In genomic region chr17:67869731-67870601, GRCm38 (mm10) we compare ENCODE assay signal across 8 mouse cellular contexts.
DNase-seq lines count a peak whose midpoint lies in the region; ATAC-seq lines count a peak whose summit lies in the region.

No protein-coding gene starts in this region.

- no peaks in the 10 kb centered on the region for H3K4me1 ChIP-seq in heart, embryonic 11.5 days (ENCODE audit: control insufficient read depth, insufficient read depth, low read length)
- no peaks in the 10 kb centered on the region for H3K4me1 ChIP-seq in intestine, embryonic 15.5 days (replicated peaks)
- H3K4me1 ChIP-seq in midbrain, embryonic 13.5 days (replicated peaks): no peaks in the 10 kb centered on the region

- DNase-seq in heart, adult 18-20 months: peak; percentile 52 to 83
- peak; percentile 71 to 80 for DNase-seq in cerebellum, postnatal 4 days (ENCODE audit: low spot score in 2 of 2)
- peak; percentile 54 for DNase-seq in gastrocnemius, adult 18-20 months (ENCODE audit: low spot score)
- DNase-seq in left cerebral cortex, postnatal 10 days (ENCODE audit: extremely low spot score in 1 of 2, low spot score in 2 of 2): peak; percentile 62 to 81
- peak; percentile 38 for DNase-seq in telencephalon, adult 2 months (ENCODE audit: low read depth, low spot score)

- ATAC-seq in heart, embryonic 11.5 days (replicated peaks; ENCODE audit: insufficient number of reproducible peaks, low FRiP score, low TSS enrichment): no peak
- peak; percentile 53; the same call in 1 of the 2 replicates for ATAC-seq in intestine, embryonic 15.5 days
- ATAC-seq in midbrain, embryonic 13.5 days: peak; percentile 71

- no peak overlapping the region for H3K4me3 ChIP-seq in heart, embryonic 11.5 days (ENCODE audit: low read depth, low read length)
- no peak overlapping the region for H3K4me3 ChIP-seq in intestine, embryonic 15.5 days (replicated peaks)
- H3K4me3 ChIP-seq in midbrain, embryonic 13.5 days (replicated peaks): no peak overlapping the region

- H3K27ac ChIP-seq in heart, embryonic 11.5 days (ENCODE audit: low read depth, low read length): no peak overlapping the region
- no peak overlapping the region for H3K27ac ChIP-seq in intestine, embryonic 15.5 days
- no peak overlapping the region for H3K27ac ChIP-seq in midbrain, embryonic 13.5 days

- H3K9me3 ChIP-seq in heart, embryonic 11.5 days (replicated peaks; ENCODE audit: control insufficient read depth, low read length): no peaks in the 10 kb centered on the region
- no peaks in the 10 kb centered on the region for H3K9me3 ChIP-seq in intestine, embryonic 15.5 days
- no peaks in the 10 kb centered on the region; the same call in 1 of the 2 replicates for H3K9me3 ChIP-seq in midbrain, embryonic 13.5 days

- peaks cover 17% of the 10 kb centered on the region for H3K36me3 ChIP-seq in heart, embryonic 11.5 days (ENCODE audit: control insufficient read depth, insufficient read depth, low read length)
- 0 out of 2 replicates have a peak, but pooled peaks cover 6% of the 10 kb centered on the region for H3K36me3 ChIP-seq in intestine, embryonic 15.5 days
- H3K36me3 ChIP-seq in midbrain, embryonic 13.5 days: peaks cover 6% of the 10 kb centered on the region; the same call in 1 of the 2 replicates

- no peak overlapping the region for H3K9ac ChIP-seq in heart, embryonic 11.5 days (ENCODE audit: low read depth, low read length)
- H3K9ac ChIP-seq in intestine, embryonic 15.5 days: no peak overlapping the region
- no peak overlapping the region for H3K9ac ChIP-seq in midbrain, embryonic 13.5 days (replicated peaks)

- peaks cover 13% of the 10 kb centered on the region for H3K27me3 ChIP-seq in heart, embryonic 11.5 days (ENCODE audit: control insufficient read depth, insufficient read depth, low read length)
- no peaks in the 10 kb centered on the region for H3K27me3 ChIP-seq in intestine, embryonic 15.5 days (replicated peaks)
- H3K27me3 ChIP-seq in midbrain, embryonic 13.5 days: no peaks in the 10 kb centered on the region

- H3K4me2 ChIP-seq in heart, embryonic 11.5 days: no peak overlapping the region
- no peak overlapping the region for H3K4me2 ChIP-seq in intestine, embryonic 15.5 days (replicated peaks)
- H3K4me2 ChIP-seq in midbrain, embryonic 13.5 days (replicated peaks): no peak overlapping the region

- intact Hi-C loops in left cerebral cortex, postnatal 10 days (cut with DNase I): loop anchor here (5.0 to 10.0 kb wide), 2 partner anchors 297 to 1235 kb away; no protein-coding TSS in a partner anchor

- 68% methylated on average over 23 of the region's 23 CpGs for WGBS in heart, embryonic 11.5 days (ENCODE audit: insufficient replicate concordance)
- 71% methylated on average over 23 of the region's 23 CpGs for WGBS in intestine, embryonic 15.5 days
- WGBS in midbrain, embryonic 13.5 days: 71% methylated on average over 23 of the region's 23 CpGs
